Mouse (Mus musculus): ENCODE results near the gene Pcgf3.

The Pcgf3 gene

DNA sequence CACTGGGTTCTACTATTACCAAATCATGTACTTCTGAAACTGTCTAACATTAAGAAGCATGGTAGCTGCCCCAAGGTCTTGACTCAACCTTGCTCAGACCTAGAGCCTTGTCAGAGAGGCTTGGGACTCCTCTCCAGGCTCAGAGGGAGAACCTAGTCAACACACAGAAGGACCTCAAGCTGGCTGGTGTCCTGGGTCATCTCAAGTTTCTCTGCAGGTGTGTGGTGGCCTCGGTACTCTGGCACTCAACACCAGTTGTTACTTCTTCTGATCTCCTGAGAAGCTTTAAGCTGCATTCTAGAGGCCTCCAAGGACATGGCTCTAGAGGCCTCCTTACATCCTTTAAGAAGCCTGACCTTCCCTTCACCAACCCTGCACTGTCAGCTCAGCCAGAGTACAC, 93.0 kb downstream of the Pcgf3 start:
- DNase-seq (ENCODE audit: low read depth, low spot score), result no peak

All from ZHBTc4 (cell line).